Mouse (Mus musculus) embryo, embryonic 10 days (tissue): Measurements from ENCODE around the gene Hexim2.
A peak's percentile ranks its signal among the peaks of the same experiment; 100 is the strongest.

ENCODE experiments used
- DNase-seq: peaks from one replicate; pipeline ENCODE4 v3.0.0-alpha.2; 2015; ENCODE audit warnings: low spot score

Hexim2 gene

DNA sequence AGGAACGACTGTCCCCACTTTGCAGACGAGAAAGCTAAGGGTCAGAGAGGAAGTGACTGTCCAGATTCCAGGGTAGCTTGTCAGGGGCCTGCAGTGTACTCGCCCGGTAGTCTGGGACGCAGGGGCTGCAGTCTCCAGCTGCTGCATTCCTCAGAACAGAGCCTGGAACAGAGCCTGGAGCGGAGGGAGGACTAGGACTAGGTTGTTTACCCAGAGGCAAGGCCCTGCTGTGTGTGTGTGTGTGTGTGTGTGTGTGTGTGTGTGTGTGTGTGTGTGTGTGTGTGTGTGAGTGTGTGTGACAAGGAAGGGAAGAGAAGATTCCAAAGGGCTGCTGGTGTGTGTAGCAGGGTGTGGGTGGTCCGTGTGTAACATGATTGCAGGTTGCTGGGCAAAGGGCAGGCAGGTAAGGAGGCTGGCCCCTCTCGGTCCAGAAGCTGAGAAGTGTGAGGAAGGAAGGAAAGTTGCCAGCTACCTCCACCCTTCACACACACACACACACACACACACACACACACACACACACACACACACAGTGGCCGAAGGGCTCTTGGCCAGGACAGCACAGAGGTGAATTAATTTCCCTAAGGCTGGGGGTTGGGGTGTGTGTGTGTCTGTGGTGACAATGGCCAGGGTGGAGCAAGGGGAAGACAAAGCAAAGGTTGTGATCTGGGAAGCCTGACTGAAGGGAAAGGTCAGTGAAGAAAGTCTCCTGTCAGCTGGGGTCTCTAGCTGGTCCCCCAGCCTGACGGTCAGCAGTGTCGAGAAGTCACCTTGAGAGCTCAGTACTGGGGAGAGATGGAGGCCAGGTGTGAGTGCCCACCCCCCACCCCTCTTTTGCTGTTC, 9.1 kb downstream of the Hexim2 start:
- peak; percentile 31 for DNase-seq

DNA sequence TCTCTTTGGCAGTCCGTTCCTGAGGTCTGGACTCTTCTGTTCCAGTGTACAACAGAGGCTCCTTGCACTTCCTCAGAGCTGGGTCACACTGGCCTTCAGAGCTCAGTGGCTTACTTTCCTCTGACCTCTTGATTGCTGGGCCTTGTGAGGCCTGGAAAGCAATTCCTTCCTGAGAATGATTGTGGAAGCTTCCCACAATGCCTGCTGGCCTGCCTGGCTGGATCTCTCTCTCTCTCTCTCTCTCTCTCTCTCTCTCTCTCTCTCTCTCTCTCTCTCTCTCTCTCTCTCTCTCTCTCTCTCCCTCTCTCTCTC, 9.7 kb downstream of the Hexim2 start:
- DNase-seq: peak; percentile 37

DNA sequence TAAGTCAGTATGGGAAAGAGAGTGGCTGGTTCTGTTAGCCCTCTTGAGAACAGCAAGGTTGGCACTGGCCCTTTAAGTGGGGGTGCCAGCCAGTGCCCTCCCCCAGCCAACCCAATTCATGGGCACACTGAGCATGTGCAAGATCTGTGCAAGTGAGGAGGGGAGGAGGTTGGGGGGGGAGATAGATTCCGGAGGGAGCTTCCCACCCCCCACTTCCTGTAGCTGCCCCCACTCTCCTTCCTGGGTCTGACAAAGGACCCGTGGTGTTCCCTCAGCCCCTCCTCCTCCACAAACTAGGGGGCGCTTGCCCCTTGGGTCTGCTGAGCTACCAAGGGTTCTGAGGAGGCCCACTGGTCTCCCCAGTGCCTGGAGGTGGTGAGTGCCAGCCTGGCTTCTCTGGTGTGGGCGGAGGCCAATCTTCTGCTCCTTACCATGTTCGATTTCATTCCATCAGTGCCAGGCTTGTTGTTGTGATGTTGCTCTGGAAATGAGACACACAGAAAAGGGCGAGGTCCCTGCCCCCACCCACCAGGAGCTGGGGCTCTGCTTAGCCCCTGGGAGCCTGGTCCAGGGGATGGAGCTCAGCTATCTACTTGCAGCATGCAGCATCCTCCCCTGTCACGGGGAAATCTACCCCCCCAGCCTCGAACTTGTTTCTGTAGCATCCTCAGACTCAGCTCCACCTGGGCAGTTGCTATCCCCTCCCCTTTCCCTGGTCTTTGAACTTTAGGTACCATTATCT, 10.4 kb downstream of the Hexim2 start:
- DNase-seq: peak; percentile 45

DNA sequence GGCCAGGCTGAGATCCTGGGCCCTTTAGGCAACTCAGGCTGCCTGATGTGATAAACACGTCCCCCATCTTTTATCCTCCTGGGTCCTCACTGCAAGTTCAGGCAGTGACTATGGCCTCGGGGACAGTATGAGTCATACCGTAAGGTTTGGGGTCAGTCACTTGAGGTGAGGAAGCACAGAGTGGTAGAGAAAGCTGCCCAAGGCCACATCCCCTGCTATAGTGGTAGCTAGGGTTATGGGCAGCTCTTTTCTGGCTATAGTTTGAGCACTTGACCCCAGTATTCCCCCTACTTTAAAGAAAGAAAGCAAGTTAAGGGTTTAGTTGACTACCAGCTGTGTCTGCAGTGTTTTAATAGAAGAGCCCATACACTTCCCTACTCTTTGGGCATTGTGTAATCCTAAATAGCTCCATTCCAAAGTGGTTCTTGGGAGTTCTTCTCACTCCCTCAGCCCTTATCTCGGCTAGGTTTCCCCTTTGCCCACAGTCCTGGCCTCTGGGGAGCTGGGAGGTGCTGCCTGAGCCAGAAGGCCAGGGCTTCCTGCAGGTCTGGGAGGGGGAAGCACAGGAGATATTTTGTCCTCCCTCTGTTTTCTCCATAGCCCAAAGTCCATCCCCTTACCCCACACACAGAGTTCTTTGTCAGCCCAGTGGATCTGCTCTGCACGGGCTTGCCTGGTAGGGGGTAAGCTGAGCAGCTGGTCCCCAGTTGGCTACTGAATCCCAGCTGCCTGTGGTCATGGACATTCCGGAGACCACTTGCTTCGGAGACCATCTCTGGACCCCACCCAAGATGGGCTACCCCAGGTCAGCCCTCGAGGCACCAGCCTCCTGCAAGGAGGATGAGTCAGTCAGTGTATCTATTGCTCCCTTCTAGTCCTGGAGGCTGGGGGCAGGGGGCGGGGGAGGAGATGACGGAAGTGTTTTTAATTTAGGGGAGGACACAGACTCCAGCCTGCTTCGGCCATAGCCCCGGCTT, 12.4 kb downstream of the Hexim2 start:
- no peak for DNase-seq

DNA sequence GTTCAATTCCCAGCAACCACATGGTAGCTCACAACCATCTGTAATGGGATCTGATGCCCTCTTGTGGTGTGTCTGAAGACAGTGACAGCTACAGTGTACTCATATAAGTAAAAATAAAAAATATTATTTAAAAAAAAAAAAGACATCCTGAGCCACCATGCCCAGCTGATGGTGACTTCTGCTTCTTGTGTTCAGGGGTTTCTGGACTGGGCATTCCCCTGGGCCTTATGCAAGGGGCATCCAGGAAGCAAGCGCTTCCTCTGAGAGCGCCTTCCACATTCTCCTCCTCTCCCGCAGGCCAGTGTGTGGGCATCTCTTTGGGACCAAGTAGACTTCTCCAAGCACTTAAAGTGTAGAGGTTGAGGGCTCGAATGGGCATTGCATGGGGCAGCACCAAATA, 14.2 kb downstream of the Hexim2 start:
- DNase-seq: no peak

DNA sequence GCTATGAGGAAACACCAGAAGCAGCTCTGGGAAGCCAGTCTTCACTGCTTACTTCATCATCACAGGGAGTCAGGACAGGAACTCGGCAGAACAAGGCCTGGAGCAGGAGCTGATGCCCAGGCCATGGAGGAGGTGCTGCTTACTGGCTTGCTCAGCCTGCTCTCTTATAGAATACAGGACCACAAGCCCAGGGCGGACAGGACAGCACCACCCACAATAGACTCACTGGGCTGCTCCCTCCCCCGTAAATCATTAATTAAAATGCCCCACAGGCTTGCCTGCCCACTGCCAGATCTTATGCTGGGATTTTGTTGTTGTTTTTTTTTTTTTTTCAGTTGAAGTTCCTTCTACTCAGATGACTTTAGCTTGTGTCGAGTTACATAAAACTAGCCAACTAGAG, 15.5 kb downstream of the Hexim2 start:
- DNase-seq: no peak

DNA sequence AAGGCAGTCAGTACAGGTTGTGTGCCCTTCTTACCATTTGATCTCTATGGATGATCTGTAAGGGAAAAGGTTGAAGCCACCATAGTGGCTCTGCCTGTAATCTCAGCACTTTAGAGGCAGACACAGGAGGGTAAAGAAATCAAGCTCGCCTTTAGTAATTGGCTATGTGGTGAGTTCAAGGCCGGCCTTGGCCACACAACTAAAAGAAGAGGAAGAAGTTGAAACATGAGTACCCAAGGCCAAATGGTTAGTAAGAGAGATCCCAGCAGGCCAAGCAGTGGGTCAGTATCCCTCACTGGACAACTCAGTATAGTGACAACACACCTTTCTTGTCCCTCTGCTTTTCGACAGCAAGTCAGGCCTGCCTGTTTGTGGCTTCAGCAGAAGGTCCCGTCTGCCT, 17.5 kb downstream of the Hexim2 start:
- DNase-seq: no peak

DNA sequence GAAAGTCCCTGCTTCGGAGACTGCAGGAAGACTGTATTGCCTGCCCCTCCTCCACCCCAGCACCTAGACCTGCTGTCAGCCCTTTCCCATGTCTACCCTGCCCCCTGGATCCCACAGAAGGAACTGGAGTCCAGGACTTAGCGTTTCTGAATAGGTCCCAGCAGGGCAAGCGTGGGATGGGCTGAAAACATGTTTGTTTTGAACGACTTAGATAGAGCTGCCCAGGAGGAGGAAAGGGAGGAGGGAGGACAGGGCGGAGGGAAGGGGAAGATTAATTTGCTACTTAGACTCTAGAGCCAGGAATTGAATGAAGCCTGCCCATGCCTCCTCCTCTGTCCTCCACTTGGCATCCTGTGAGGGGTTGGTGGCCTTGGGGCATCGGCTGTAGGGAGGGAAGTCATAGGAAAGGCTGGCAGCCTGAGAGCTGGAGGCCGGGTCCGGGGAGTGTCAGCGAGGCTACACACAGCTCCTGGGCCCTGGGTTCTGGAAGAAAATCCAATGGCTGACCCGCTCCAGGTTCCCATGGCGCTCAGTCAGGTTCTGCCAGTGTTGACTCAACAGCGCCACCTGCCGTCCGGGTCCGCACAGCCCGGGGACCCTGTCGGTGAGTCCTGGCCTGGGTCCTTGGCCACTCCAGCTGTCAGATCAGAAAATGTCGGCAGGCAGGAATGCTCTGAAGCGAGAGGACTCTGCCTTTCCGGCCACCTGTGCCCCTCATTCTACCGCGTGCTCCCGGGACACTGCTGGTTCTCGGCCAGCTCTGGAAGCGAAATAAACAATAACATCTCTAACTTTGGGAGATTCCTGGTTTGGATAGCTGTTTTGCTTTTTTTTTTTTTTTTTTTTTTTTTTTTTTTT, 26.6 kb downstream of the Hexim2 start:
- peak; percentile 96 for DNase-seq

DNA sequence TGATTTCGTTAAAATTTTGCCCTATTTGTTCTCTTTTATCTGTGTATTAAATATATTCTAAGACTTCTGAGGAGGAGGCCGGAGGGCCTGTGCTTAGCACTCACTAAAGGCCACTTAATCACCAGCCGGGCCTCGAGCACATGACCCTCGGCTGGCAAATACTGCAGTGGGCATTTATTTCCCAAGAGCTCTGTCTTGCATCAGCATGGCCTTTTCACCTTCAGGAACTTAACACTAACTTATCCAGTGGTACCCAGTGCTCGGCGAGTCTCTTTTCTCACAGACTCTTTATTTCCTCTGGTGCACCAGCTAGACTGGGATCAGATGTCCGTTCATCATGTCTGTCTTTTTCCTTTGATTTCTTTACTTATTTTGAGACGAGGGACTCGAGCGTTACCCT, 28.5 kb downstream of the Hexim2 start:
- no peak for DNase-seq

DNA sequence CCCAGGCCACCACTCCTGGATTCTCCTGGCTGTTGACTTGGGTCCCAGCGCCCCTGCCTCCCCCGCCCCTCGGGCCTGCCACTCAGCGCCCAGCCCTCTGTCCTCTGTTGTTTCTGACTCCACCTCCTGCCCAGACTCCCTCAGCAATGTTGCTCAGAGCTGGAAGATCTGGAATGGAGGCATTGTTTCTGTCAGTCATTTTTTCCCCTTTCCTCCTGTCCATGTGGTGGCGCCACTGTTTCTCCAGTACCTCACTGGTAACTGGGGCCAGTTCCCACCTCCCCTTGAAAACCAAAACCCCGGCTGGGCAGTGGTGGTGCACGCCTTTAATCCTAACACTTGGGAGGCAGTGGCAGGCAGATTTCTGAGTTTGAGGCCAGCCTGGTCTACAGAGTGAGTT, 29.2 kb downstream of the Hexim2 start:
- DNase-seq: no peak

DNA sequence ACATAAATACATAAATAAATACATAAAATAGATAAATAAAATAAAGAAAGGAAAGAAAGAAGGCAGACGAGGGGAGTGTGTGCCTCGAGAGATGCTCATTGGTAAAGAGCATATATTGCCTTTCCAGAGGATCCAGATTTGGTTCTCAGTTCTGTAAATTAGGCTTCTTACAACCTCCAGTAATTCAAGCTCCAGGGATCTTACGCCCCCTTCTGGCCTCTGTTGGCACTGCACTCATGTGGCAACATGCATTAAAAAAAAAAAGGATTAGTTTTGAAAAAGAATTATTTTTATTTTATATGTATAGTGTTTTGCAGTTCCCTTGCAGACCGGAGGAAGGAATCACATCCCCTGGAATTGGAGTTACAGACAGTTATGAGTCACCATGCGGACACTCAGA, 29.9 kb downstream of the Hexim2 start:
- DNase-seq: no peak

DNA sequence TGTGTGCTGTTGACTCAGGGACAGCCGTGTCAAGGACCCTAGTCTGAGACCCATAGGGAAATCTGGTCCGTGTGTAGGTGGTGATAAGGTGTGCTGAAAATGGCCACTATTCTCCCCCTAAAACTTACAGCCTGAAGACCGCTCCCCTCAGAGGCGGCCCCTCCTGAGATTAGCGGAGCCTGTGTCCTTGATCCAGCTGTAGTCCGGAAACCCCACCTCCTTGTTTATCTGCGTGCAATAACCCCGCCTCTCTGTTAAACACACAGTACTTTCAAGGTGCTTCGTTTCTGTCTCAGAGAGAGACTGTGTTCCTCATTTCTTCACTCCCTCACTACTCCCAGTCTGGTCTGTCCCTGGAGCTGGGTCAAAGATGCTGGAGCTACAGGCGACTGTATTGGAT, 32.2 kb downstream of the Hexim2 start:
- no peak for DNase-seq

DNA sequence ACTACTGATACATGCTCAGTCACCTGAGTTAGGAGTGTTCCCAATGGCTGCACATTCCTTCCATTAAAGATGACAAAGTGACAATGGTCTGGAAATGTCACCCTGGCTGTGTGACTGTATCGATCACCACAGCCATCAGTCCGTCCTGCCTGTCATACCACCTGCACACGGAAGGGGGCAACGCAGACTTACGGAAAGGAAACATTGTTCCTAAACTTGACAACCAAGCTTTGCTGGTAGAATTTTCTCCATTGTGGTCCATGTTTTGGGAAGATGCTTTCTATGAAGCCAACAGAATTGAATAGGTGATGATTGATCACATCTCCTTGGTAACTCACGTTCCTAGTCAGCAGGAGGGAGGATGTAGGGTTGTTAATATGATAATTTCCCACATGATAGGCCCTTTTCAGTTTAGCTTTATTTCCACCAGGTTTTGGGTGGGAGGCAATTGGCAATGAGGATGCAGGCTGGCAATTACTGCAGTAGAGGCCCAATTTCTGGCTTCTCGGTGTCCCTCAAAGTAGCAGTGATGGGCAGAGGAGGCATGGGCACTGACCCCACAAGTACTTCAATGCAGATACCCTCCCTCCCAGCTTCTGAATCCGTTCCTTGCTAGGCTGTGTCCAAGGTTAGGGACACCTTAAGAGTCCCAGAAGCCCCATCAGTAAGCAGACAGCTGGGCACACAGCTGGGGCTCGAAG, 36.6 kb downstream of the Hexim2 start:
- peak; percentile 84 for DNase-seq

DNA sequence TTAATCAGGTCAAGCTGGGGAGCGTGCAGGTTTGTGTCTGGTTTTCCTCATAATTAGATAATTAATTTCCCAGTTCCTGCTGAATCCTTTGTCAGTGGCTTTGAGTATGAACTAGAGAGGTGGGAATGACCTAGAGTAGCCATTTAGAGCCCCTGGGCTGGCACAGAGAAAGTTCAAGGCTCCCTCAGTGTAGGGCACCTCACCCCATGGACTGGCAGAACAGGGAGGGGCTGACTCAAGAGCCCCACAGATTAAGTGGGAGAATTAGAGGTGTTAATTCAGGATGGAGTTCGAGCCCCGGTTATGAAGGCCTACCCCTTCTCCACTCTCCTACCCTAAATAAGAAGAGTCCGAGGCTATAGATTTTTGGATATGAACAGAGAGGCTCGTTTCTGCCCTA, 37.4 kb downstream of the Hexim2 start:
- no peak for DNase-seq

DNA sequence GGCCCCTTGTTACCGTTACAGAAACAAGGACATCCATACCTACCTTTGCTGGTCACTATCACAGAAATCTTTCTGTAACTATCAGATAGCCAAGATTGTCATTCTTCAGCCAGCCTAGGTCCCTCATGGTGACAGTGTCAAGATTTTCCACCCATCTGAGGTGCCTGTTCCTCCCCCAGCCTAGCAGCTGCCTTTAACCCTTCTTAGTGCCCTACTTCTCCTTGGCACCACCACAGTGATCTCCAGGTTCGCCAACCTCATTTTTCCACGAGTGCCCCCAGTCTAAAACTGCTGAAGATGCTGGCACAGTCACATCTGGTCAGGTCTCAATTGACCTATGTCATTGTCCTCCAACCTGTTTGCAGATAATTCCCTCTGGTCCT, 37.9 kb downstream of the Hexim2 start:
- no peak for DNase-seq

DNA sequence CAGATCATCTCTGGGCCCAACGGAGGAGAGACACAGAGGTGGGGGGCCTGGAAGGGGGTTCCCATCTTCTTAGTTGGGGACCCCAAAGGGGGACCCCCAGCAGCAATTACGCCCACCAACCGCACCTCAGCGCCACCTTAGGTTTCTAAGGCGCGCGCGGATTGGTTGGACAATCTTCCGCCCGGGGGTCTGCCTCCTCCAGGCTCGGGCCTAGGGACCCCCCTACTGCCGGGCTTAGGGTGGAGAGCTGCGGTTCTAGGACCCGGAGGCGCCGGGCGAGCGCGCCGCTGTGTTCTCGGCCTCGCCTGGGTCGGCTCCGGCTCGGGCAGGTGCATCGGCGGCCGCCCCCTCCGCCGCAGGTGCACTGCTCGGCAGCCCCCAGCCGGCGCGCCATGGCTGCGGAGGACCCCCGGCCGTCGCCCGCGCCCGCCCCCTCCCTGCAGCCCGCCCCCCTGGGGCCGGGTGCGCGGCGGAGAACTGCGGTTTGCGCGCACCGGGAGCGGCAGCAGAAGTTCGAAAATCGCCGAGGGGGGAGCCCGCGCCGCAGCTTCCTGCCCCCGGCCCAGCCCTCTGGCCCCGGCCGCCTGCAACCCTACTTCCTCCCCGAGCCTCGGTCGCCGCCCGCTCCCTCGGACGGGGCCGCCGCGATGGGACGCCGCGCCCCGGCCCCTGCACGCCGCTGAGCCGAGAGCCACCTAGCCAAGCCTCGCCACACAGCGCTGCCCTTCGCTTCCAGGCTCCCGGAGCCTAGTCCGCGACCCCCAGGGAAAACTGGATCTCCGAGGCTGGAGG, 38.5 kb downstream of the Hexim2 start, which contains the start of gene Fmnl1:
Fmnl1 (plus strand) TSS at position 614 of the 792 bp plus-strand sequence.
- peak; percentile 33 for DNase-seq

DNA sequence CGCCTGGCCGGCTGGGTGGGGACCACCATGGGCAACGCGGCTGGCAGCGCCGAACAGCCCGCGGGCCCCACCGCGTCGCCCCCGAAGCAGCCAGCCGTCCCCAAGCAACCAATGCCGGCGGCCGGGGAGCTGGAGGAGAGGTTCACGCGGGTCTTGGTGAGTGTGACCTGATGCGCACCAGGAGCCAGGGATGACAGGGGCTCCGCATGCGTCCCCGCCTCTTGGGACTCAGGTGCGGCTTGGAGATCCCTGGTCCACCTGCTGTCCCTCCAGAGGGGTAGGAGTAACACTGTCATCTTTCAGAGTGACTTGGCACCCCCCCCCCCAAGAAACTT, 39.0 kb downstream of the Hexim2 start:
- DNase-seq: no peak

DNA sequence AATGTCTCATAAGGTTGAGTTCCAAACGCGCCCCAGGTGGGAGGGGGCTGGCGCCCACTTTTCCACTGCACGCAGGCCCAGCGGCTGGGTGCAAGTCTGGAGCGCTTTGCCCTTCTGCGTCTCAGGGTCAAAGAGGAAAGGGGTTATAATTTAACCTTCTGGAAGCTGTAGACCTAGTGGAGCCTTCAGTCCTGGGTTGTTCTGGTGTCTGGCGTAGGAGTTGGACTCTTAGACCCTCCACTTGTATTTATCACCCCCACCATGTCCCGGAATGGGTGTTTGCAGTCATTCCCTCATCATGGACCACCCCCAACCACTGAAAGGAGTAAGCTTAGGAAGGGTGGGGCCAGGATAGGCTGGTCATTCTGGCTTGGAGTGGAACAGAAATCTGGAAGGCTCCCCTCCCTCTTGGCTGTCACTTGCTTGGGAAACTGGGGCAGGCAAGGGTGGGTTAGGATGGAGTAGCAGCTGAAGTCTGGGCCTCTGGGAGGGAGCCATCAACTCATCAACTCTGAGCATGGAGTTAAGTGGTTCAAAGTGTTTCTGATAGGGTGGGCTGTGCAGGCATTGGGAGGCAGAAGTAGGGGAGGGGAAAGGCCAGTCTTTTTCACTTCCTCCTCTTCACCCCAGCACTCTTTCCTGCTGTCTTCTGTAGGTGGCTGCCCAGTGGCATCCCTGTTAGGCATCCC, 39.6 kb downstream of the Hexim2 start:
- DNase-seq: no peak

DNA sequence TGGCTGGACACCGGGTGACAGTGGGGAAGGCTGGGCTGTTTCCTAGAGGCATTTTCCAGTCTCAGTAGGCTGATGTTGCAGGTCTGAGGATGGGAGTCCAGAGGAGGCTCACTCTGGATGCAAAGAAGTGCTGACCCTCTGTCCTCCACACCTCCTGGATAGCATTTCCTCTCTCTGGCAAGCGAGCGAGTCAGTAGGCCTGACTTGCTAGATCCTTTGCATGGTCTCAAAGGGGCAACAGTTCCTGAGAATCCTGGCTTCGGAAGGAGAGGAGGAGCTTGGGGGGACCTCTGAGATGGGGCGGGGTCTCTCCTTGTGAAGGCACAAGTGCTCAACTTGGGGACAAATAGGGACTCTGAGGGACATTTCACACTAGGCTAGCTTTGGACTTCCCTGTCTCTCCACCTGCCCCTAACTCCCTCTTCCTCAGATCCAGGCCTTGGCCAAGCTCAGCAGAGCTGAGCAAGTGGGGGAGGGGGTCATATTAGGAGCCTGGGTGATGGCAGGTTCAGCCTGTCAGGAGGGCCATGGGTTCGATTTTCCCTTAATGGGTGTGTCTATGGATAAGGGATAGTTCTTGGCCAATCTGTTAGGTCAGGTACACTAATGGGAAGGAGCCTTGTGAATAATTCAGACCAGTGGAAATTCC, 40.3 kb downstream of the Hexim2 start:
- no peak for DNase-seq
